Mouse (Mus musculus) hindlimb bud, embryonic 11.5 days (tissue): ENCODE measurements at regions not wholly inside any gene's neighbourhood (a gene's known extent, or its start where the extent isn't known, plus 50 kb on each side); places are given as distances from the start of the nearest gene placed in this dataset.

Experiments used
- DNase-seq: peaks from one replicate; pipeline ENCODE4 v3.0.0-alpha.2; 2012; ENCODE audit warnings: low read depth, low spot score; ENCODE audit errors: extremely low spot score

GRCm38 (mm10) chr15:11716168-11716842 lies 190.8 kb downstream of the Npr3 start:
- no peak for DNase-seq

GRCm38 (mm10) chr15:11712481-11713274 lies 194.4 kb downstream of the Npr3 start:
- DNase-seq = no peak

- no peak for DNase-seq
These were observed 205.8 kb downstream of the Npr3 start for GRCm38 (mm10) chr15:11701246-11701645.

GRCm38 (mm10) chr15:11699929-11700328 lies 207.2 kb downstream of the Npr3 start:
- no peak for DNase-seq

GRCm38 (mm10) chr15:11697060-11697459 lies 210.0 kb downstream of the Npr3 start:
- no peak for DNase-seq

GRCm38 (mm10) chr15:11693772-11694270 lies 213.3 kb downstream of the Npr3 start:
- no peak for DNase-seq

GRCm38 (mm10) chr15:11664839-11665379 lies 242.2 kb downstream of the Npr3 start:
- no peak for DNase-seq

- DNase-seq = no peak
These were observed 251.9 kb downstream of the Npr3 start for GRCm38 (mm10) chr15:11655168-11655567.

GRCm38 (mm10) chr15:11646241-11646640 lies 246.8 kb upstream of the Tars start:
- DNase-seq = no peak

- no peak for DNase-seq
These were observed 245.3 kb upstream of the Tars start for GRCm38 (mm10) chr15:11644779-11645178.

GRCm38 (mm10) chr15:11630654-11631053 lies 231.2 kb upstream of the Tars start:
- DNase-seq = no peak

GRCm38 (mm10) chr15:11626433-11626832 lies 227.0 kb upstream of the Tars start:
- no peak for DNase-seq

GRCm38 (mm10) chr15:11612416-11612815 lies 213.0 kb upstream of the Tars start:
- no peak for DNase-seq

GRCm38 (mm10) chr15:11610043-11610670 lies 210.7 kb upstream of the Tars start:
- DNase-seq = no peak

GRCm38 (mm10) chr15:11607489-11607888 lies 208.0 kb upstream of the Tars start:
- DNase-seq = no peak

- no peak for DNase-seq
These were observed 206.2 kb upstream of the Tars start for GRCm38 (mm10) chr15:11605677-11606076.

GRCm38 (mm10) chr15:11597021-11597420 lies 197.6 kb upstream of the Tars start:
- no peak for DNase-seq

GRCm38 (mm10) chr15:11590542-11591116 lies 191.2 kb upstream of the Tars start:
- no peak for DNase-seq

- DNase-seq = no peak
These were observed 190.3 kb upstream of the Tars start for GRCm38 (mm10) chr15:11589795-11590194.

- DNase-seq = no peak
These were observed 186.9 kb upstream of the Tars start for GRCm38 (mm10) chr15:11586384-11586783.

- no peak for DNase-seq
These were observed 184.7 kb upstream of the Tars start for GRCm38 (mm10) chr15:11584155-11584554.
